In the genomic region with DNA sequence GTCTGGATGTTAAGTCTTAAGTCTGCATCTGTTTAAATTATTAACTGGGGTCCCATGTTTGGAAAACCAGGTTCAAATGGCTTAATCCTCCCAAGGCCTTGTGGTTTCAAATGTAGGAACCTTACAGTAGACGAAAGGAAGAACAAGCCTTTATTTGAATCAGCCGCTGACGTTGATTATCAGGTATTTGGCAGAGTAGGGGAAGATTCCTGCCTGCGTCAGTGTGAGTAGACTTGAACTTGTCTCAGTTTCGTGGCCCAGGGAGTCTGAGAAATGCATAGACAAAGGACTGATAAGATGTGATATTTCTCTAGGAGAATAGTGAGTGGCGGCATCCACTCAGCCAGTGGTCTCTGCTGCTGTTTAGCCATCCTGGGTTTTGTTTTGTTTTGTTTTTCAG, we compare ENCODE assay signal across 28 mouse cellular contexts.
"Had no signal": no experiment of that assay in that cellular context is flagged by ENCODE, and none has a peak within 500 bp of the region (broad histone marks: within the 10 kb centered on the region; RNA-seq: fewer than 3 reads in every experiment).

No protein-coding gene starts in this region.

- H3K9me3 ChIP-seq: embryonic facial prominence, embryonic 10.5 days; embryonic facial prominence, embryonic 12.5 days; embryonic facial prominence, embryonic 13.5 days; embryonic facial prominence, embryonic 15.5 days; forebrain, embryonic 10.5 days; forebrain, embryonic 12.5 days; forebrain, embryonic 13.5 days; forebrain, embryonic 15.5 days; heart, embryonic 10.5 days had no signal

- H3K27ac ChIP-seq: embryonic facial prominence, embryonic 10.5 days; embryonic facial prominence, embryonic 12.5 days; embryonic facial prominence, embryonic 13.5 days; embryonic facial prominence, embryonic 15.5 days; forebrain, embryonic 10.5 days; forebrain, embryonic 12.5 days; forebrain, embryonic 13.5 days; forebrain, embryonic 15.5 days; gastrocnemius, adult 2 months; heart, adult 2 months; heart, embryonic 10.5 days had no signal

- H3K4me1 ChIP-seq: forebrain, embryonic 10.5 days; forebrain, embryonic 12.5 days; forebrain, embryonic 13.5 days; forebrain, embryonic 15.5 days; heart, embryonic 10.5 days had no signal

- H3K4me3 ChIP-seq: embryonic facial prominence, embryonic 10.5 days; embryonic facial prominence, embryonic 12.5 days; embryonic facial prominence, embryonic 13.5 days; embryonic facial prominence, embryonic 15.5 days; erythroblast, embryonic 14.5 days; forebrain, embryonic 10.5 days; forebrain, embryonic 12.5 days; forebrain, embryonic 13.5 days; forebrain, embryonic 15.5 days; gastrocnemius, adult 2 months; heart, adult 2 months; heart, embryonic 10.5 days had no signal

- ATAC-seq: forebrain, embryonic 13.5 days; forebrain, embryonic 14.5 days; forebrain, embryonic 15.5 days; forebrain, embryonic 16.5 days; forebrain, postnatal 0 days had no signal

- H3K36me3 ChIP-seq: embryonic facial prominence, embryonic 12.5 days; forebrain, embryonic 15.5 days had no signal

- DNase-seq: cerebellum, adult 8-10 months; cerebellum, adult 9-10 months; cerebellum, adult 9-11 months; cerebellum, postnatal 10 days; cerebellum, postnatal 14 days; cerebellum, postnatal 25 days; cerebellum, postnatal 36 days; embryo, embryonic 11 days; forebrain, postnatal 0 days; gastrocnemius, adult 2 months; gastrocnemius, postnatal 10 days; gastrocnemius, postnatal 14 days; gastrocnemius, postnatal 25 days; gastrocnemius, postnatal 36 days; heart, adult 18-20 months; heart, adult 2 months had no signal

- H3K27me3 ChIP-seq: embryonic facial prominence, embryonic 12.5 days; embryonic facial prominence, embryonic 13.5 days; embryonic facial prominence, embryonic 15.5 days; forebrain, embryonic 12.5 days; forebrain, embryonic 13.5 days; forebrain, embryonic 15.5 days had no signal

- H3K9ac ChIP-seq: embryonic facial prominence, embryonic 12.5 days; embryonic facial prominence, embryonic 13.5 days; embryonic facial prominence, embryonic 15.5 days; forebrain, embryonic 12.5 days; forebrain, embryonic 13.5 days; forebrain, embryonic 15.5 days; forebrain, postnatal 0 days had no signal
